Mouse (Mus musculus) spleen, adult 2 months (tissue): Measurements from ENCODE around the gene Msantd2. TPM values are rescaled to one million over a fixed set of nuclear protein-coding genes. Genes with fewer than 3 reads are reported as not detected.

Experiments used
- DNase-seq, 2 experiments: peaks; one replicate each; pipeline versions ENCODE4 v3.0.0 to v3.0.0-alpha.2; 2012 to 2021; ENCODE audit warnings: low spot score in 2 of 2, low read depth in 1 of 2
- H3K27ac ChIP-seq: fragments of 200-500 bp; 2 replicates; pipeline ENCODE4 v1.5.1; 2012; ENCODE audit warnings: low read length, inconsistent platforms; ENCODE audit not compliant: insufficient read depth
- H3K27me3 ChIP-seq: fragments of 200-500 bp; 2 replicates; pipeline ENCODE4 v1.6.1; 2012; ENCODE audit warnings: mild to moderate bottlenecking, moderate library complexity, low read length, inconsistent platforms; ENCODE audit not compliant: control insufficient read depth, insufficient read depth
- H3K36me3 ChIP-seq: fragments of 200-500 bp; 2 replicates; pipeline ENCODE4 v1.6.1; 2012; ENCODE audit warnings: mild to moderate bottlenecking, low read length, inconsistent platforms; ENCODE audit not compliant: control insufficient read depth, insufficient read depth
- H3K4me1 ChIP-seq: fragments of 200-500 bp; 2 replicates; pipeline ENCODE4 v1.6.1; 2011; ENCODE audit warnings: inconsistent platforms; ENCODE audit not compliant: control insufficient read depth, insufficient read depth, insufficient read length
- H3K4me3 ChIP-seq: fragments of 200-500 bp; 2 replicates; pipeline ENCODE4 v1.5.1; 2011; ENCODE audit warnings: mild to moderate bottlenecking, inconsistent platforms; ENCODE audit not compliant: insufficient read depth, insufficient read length; ENCODE audit errors: extremely low read depth
- CTCF ChIP-seq: fragments of 200-500 bp; IDR thresholded peaks from 2 replicates; pipeline ENCODE4 v1.5.1; 2011; ENCODE audit warnings: mild to moderate bottlenecking, inconsistent platforms; ENCODE audit not compliant: insufficient read depth, insufficient read length, insufficient replicate concordance; ENCODE audit errors: extremely low read depth
- POLR2A ChIP-seq: fragments of 200-500 bp; IDR thresholded peaks from 2 replicates; pipeline ENCODE4 v1.6.1; 2011; ENCODE audit warnings: low read depth, low read length, inconsistent platforms
- WGBS: fragments of 180-500 bp; shearing (Covaris S2); methylation state at CpG from one replicate; pipeline ENCODE4 v1.1.7; 2018; 5-methylcytosine and 5-hydroxymethylcytosine counted together
- polyA plus RNA-seq: library from polyadenylated mRNA; depleted of rRNA; stranded (reverse); fragments of >200 nt; gene quantifications from 2 replicates; pipeline ENCODE4 v1.2.3, GENCODE M21; 2012

The Msantd2 gene
- polyA plus RNA-seq, 1 experiment, result 18.6 TPM

- peaks cover 14% of the 10 kb centered on the region for H3K36me3 ChIP-seq
- H3K27me3 ChIP-seq, result no peaks in the 10 kb centered on the region
- DNase-seq, result no peak
- H3K4me3 ChIP-seq, result no peak overlapping the region
- TF ChIP-seq CTCF (no peak), POLR2A (no peak)
- H3K27ac ChIP-seq, result no peak overlapping the region
- H3K4me1 ChIP-seq, result no peaks in the 10 kb centered on the region
- WGBS, result 91% methylated on average over 2 of the region's 2 CpGs
Measured at GRCm38 (mm10) chr9:37519995-37520394, 30.9 kb downstream of the Msantd2 start.

DNA sequence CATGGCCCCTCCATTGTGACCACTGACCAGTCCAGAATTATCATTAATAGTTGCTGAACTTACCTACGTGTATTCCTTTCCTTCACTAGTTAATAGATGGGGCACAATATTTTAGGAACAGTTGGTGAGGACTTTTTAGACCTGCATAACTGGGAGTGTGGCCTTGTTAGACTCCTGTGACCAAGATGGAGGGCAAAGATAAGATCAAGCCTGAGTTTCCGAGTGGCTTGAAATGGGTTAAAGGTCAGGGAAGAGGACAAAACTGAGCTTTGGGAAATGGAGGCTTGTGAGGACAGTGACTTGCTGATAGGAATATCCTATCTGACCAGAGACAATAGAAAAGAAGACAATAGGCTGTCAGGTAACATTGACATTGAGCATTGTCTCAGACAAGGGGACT lies 36.3 kb downstream of the Msantd2 start:
- peaks cover 9% of the 10 kb centered on the region for H3K36me3 ChIP-seq
- DNase-seq, result no peak
- H3K27ac ChIP-seq, result no peak overlapping the region
- TF ChIP-seq POLR2A (no peak), CTCF (no peak)
- 93% methylated on average over 2 of the region's 2 CpGs for WGBS
- 0 out of 2 replicates have a peak, but pooled peaks cover 2% of the 10 kb centered on the region for H3K4me1 ChIP-seq
- peaks cover 3% of the 10 kb centered on the region; the same call in 1 of the 2 replicates for H3K27me3 ChIP-seq
- no peak overlapping the region for H3K4me3 ChIP-seq

- Histone ChIP-seq H3K27ac (no peak overlapping the region), H3K27me3 (peaks cover 7% of the 10 kb centered on the region)
- no peak for DNase-seq
Measured at GRCm38 (mm10) chr9:37526443-37527395, 37.6 kb downstream of the Msantd2 start.

GRCm38 (mm10) chr9:37527396-37528224 lies 38.5 kb downstream of the Msantd2 start, which contains the start of gene Esam:
TSS of gene Esam (plus strand) at chr9:37528078.
- no peak for DNase-seq
- Histone ChIP-seq H3K27ac (0 out of 2 replicates have a peak within 1 kb of the TSS, but pooled peaks have one; percentile 0), H3K36me3 (peaks cover 9% of the 10 kb centered on the region), H3K4me3 (peak within 1 kb of the TSS; percentile 29; the same call in 1 of the 2 replicates), H3K27me3 (peaks cover 7% of the 10 kb centered on the region), H3K4me1 (peaks cover 4% of the 10 kb centered on the region; the same call in 1 of the 2 replicates)
- WGBS, result 11% methylated on average over 41 of the region's 41 CpGs
- TF ChIP-seq POLR2A (no peak), CTCF (no peak)

More at GRCm38 (mm10) chr9:37526443-37527395, 37.6 kb downstream of the Msantd2 start:
- TF ChIP-seq POLR2A (no peak), CTCF (0 out of 2 replicates have a peak, but pooled peaks have one; percentile 2)
- Histone ChIP-seq H3K36me3 (peaks cover 9% of the 10 kb centered on the region), H3K4me3 (no peak overlapping the region), H3K4me1 (peaks cover 4% of the 10 kb centered on the region; the same call in 1 of the 2 replicates)
- 30% methylated on average over 21 of the region's 21 CpGs for whole genome bisulfite sequencing

- peaks cover 7% of the 10 kb centered on the region for H3K27me3 ChIP-seq
- H3K4me3 ChIP-seq, result peak overlapping the region; percentile 29; the same call in 1 of the 2 replicates
- peaks cover 4% of the 10 kb centered on the region; the same call in 1 of the 2 replicates for H3K4me1 ChIP-seq
- TF ChIP-seq POLR2A, result no peak
- no peak for TF ChIP-seq CTCF
- peaks cover 2% of the 10 kb centered on the region; the same call in 1 of the 2 replicates for H3K36me3 ChIP-seq
- DNase-seq, result no peak
- WGBS, result 47% methylated on average over 9 of the region's 9 CpGs
- no peak overlapping the region for H3K27ac ChIP-seq
Measured at GRCm38 (mm10) chr9:37528225-37528970, 39.3 kb downstream of the Msantd2 start.
